Mouse (Mus musculus) monocyte, adult 59 days (primary cell): ENCODE measurements around the gene Cd72. TPM values are rescaled to one million over a fixed set of nuclear protein-coding genes. Genes with fewer than 3 reads are reported as not detected.

Source experiments
- total RNA-seq, 2 experiments: library from RNA; stranded (reverse); gene quantifications; one replicate each; pipeline ENCODE4 v1.2.4; 2023

The Cd72 gene
- 10 to 100 TPM in 1 of 2 experiments, 1 to 10 TPM in 1; 8.2 to 10.6 TPM for total RNA-seq

DNA sequence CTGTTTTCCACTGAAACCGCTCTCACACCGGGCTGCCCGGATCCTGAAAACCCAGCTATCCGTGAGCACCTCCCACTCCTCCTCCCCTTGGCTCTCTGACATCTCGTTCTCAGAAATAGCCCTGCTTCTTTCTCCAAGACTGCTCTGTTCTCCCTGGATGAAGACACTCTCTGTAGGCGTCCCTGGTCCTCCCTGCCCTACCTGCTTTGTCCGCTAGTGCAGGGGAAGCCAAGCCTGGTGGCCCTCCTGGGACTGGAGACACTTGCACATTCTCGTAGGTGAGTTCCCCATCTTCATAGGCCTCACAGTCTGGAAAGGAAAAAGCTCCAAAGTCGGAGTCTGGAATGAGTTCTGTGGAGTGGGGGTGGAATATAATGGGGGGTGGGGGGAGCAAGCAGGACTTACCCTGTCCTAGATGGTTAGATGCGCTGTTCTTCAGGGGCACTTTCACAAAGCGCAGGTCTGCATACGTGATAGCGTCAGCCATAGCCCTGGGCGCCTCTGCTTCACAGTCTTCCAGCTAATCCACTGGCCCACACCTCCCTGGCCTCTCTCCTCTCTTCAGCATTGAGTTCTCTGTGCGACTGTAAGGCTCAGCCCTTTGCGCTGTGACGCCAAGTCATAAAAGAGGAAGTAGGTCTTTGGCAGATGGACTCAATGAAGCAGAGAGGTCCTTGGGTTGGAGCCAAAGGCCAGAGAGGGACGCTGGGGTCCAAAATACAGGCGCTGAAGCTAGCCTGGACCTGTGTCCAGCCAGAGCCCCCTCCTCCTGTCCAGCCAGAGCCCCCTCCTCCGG lies at the start of gene Cd72:
Gene Cd72 (minus strand): TSS at position 588 of the 796 bp plus-strand sequence.

DNA sequence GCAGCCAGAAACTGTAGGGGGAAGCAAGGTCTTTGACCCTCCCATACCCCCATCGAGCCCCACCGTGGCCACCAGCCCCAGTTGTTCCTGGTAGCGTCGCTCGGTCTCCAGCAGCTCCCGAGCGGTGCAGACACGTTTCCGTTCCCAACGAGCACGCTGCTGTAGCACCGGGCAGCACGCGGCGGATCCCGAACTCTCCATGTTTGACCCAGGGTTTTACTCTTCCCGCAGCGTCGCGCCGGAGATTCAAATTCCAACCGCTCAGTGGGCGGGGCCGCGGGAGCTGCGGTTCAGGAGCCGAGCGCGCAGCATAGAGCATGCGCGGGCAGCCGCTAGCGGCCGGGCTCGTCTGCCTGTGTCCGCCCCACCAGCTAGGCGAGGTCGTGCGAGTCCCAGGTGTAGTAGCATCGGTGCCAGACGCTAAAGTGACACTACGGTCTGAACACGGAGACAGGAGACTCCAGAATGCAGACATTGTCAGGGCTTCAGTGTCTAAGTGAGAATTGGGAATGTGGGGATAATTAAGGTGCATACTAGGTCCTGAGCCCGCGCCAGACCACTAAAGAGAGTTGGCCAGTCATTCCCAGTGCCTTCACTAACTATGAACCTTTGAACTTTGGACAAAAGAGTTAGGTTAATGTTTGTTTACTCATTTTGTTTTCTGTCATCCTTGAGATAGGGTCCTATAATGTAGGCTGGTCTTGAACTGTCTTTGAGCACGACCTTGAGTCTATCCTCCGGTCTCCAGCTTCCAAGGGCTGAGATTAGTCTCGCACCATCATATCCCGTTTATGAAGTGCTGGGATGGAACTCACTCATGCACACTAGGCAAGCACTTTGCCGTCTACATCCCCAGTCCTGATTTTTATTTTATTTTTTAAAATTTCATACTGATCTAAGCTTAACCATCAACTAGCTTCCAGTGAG lies 45.2 kb upstream of the Cd72 start, which contains the start of gene Arhgef39:
Gene Arhgef39 (minus strand): TSS at position 289 of the 927 bp plus-strand sequence.

DNA sequence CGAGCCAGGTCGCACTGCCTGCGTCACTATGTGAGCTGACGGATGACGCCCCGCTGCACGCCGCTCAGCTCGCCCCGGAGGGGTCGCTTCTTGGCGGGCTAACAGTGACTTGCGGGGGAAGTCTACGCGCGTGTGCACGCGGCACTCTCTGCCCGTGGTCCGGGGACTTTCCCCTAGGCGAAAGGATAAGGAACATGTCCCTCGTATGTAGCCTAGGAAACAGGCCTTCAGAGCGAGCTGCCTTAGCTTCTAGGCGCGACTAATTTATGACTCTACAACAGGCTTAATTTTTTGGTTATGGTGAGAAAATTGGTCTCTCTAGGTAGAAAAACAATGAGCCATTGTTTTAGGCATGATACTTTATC lies 38.4 kb upstream of the Cd72 start, which contains the start of gene Ccdc107:
Gene Ccdc107 (plus strand): TSS at position 80 of the 365 bp plus-strand sequence.

DNA sequence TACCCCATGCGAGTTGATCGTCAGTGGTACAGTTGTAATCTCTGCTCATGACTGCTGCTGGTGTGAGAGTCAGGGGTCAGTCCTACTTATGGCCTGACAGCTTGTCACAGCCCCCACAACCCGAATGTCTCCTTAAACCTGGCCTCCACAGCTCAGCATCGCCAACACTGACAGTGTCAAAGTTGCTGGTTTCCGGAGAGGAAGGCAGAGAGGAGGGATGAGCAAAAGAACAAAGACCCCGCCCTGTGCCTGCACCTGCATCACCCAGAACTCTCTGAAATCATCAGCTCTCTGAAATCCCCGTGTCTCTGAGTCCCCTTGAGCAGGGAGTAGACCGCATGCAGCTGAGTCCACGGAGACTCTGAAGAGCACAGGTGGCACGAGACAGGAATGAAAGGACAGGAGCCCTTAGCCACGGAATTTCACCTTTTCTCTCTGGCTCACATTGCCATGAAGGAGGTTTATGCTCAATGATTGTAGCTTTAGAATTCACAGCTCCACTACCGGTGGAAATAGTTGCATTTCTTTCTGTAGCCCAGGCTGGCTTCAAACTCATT lies 29.2 kb upstream of the Cd72 start, which contains the start of gene Sit1:
Gene Sit1 (minus strand): TSS at position 200 of the 557 bp plus-strand sequence.

GRCm38 (mm10) chr4:43441639-43442038 lies 12.8 kb downstream of the Cd72 start, which contains the start of gene Tesk1:
Gene Tesk1 (plus strand): TSS chr4:43441939.

DNA sequence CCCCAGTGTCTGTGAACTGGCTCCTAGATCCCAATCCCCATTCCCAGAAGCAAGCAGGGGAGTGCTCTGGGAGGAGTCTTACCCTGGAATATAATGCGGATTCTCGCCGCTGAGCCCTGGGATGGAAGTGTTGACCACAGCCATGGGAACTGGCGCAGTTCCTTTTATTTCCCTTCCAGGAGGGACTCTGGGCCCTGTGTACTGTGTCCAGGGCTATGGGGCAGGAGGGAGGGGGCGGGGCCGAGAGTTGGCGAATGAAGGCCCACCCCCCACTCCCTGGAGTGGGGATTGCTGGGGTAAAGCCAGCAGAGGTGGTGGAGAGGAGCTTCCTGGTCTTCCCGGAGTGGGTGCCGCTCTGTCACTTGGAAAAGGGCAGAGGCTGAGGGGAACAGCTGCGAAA lies 25.5 kb downstream of the Cd72 start, which contains the start of gene Fam166b:
Gene Fam166b (minus strand): TSS at position 189 of the 400 bp plus-strand sequence.

Other genes starting within 250 kb of the Cd72 start
- gene Atp8b5, start 187.5 kb downstream of the Cd72 start, total RNA-seq: under 1 TPM in 1 of 2 experiments, not detected in 1; 0.34 TPM
- 1 to 10 TPM; 8.8 to 9.9 TPM for gene Rusc2, start 72.6 kb downstream of the Cd72 start, total RNA-seq
- not detected for gene Fam166b, start 25.5 kb downstream of the Cd72 start, total RNA-seq
- 10 to 100 TPM; 37.3 to 37.8 TPM for gene Tesk1, start 12.7 kb downstream of the Cd72 start, total RNA-seq
- gene Sit1, start 29.1 kb upstream of the Cd72 start, total RNA-seq: not detected
- 10 to 100 TPM; 10.6 to 11.3 TPM for gene Ccdc107, start 38.3 kb upstream of the Cd72 start, total RNA-seq
- gene Arhgef39, start 45.1 kb upstream of the Cd72 start, total RNA-seq: 1 to 10 TPM; 2.5 to 2.6 TPM
- 1 to 10 TPM; 2.2 to 5.1 TPM for gene Car9, start 52.3 kb upstream of the Cd72 start, total RNA-seq
- gene Tpm2, start 69.1 kb upstream of the Cd72 start, total RNA-seq: under 1 TPM; 0.36 to 0.58 TPM
- 100 to 1,000 TPM in 1 of 2 experiments, 10 to 100 TPM in 1; 69.0 to 105 TPM for gene Creb3, start 107.7 kb upstream of the Cd72 start, total RNA-seq
- 100 to 1,000 TPM; 825 to 900 TPM for gene Tln1, start 108.1 kb upstream of the Cd72 start, total RNA-seq
- 10 to 100 TPM; 27.9 to 30.9 TPM for gene Rgp1, start 124.1 kb upstream of the Cd72 start, total RNA-seq
- 10 to 100 TPM; 25.2 to 34.6 TPM for gene Gba2, start 124.2 kb upstream of the Cd72 start, total RNA-seq
- gene Msmp, start 129.9 kb upstream of the Cd72 start, total RNA-seq: not detected
- under 1 TPM in 1 of 2 experiments, not detected in 1; 0.39 TPM for gene Npr2, start 177.3 kb upstream of the Cd72 start, total RNA-seq
- gene Spag8, start 199.0 kb upstream of the Cd72 start, total RNA-seq: not detected
- gene Hint2, start 201.8 kb upstream of the Cd72 start, total RNA-seq: 10 to 100 TPM; 13.7 to 14.6 TPM
- gene Tmem8b, start 214.3 kb upstream of the Cd72 start, total RNA-seq: 1 to 10 TPM; 1.9 to 2.2 TPM
- gene Fam221b, start 214.5 kb upstream of the Cd72 start, total RNA-seq: under 1 TPM in 1 of 2 experiments, not detected in 1; 0.13 TPM
- not detected for gene Olfr70, start 246.2 kb upstream of the Cd72 start, total RNA-seq